Mouse (Mus musculus): ENCODE measurements around the gene Ldlrad1. TPM values are rescaled to one million over a fixed set of nuclear protein-coding genes. Genes with fewer than 3 reads are reported as not detected.

Gene Ldlrad1
- 0.10 TPM in 1 of 2 replicates, not detected in the other for polyA plus RNA-seq (2012; rRNA removed)

GRCm38 (mm10) chr4:107208880-107209279 is at the start of gene Ldlrad1:
TSS of gene Ldlrad1 (plus strand) at chr4:107209180.
- DNase-seq (ENCODE audit: extremely low spot score in 1 of 2, low spot score in 1 of 2) = no peak

DNA sequence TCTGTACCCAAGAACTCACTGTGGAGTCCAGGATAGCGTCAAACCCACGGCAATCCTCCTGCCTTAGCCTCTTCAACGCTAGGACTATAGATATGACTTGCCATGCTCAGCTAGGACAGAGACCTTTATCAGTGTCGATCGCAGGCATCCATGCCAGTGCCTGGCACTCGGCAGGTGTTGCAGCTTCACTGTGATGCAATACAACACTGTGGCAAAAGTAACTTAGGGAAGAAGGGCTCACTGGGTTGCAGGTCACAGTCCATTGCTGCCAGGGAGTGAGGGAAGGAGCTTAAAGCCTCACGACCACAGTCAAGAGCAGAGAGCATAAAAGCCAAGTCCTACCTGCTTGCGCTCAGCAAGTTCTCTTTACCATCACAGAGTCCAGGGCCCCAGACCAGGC is 48.8 kb upstream of the Ldlrad1 start:
- no peak for DNase-seq (ENCODE audit: extremely low spot score in 1 of 2, low spot score in 1 of 2)

DNA sequence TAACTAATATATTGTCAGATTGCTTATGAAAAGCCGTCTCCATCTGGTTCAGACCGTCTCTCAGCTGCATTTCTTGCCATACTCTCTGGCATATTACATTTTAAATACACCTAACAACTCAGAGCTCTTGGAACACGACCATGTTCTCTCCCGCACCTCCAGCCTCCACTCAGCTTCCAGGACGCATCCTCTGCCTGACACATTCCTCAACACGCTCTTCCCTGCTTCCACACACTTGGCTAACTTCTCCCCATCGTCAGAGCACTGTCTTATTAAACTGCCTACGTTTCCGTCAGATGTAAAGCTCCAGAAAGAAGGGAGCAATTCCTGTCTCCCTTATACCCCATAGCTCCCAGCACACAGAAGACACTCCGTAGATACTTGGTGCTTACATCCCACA is 45.6 kb upstream of the Ldlrad1 start:
- peak; percentile 53 to 72 for DNase-seq (ENCODE audit: extremely low spot score in 1 of 2, low spot score in 1 of 2)

DNA sequence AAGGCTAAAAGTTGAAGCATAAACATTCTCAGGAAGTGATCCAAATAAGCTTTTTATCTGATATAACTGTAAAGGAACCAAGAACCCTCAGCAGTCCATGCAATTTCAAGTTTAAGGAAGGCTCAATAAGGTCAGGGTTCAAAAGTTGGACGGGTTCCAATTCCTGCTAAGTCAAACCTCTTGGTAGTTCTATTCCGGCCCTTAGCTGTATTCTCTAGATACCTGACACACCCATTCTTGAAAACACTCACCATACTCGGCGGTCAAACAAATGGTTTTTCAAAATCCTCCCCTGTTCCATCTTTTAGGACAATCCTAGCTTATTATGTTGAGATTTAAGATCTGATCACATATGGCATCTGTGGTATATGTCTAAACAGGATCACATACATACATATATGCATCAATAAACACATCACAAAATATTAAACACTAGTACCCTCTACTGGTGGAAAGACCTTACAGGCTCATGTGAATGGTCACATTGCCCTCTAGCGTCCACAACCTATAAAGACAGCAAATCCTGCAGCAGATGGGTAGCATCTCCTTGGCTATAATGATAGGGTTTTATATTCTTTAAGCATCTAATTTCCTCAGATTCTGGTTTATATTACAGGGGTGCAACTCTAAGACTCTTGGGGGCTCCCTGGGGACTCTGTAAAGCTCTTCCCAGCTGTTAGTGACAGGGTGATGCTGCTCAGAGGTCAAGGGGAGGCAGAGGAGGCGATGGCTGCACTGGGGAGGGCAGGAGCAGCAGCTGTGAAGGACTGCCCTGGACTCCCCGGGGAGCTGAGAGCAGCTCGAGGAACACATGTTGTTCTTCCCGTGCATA is 45.0 kb upstream of the Ldlrad1 start:
- DNase-seq (ENCODE audit: extremely low spot score in 1 of 2, low spot score in 1 of 2) = peak; percentile 45 to 89

GRCm38 (mm10) chr4:107166700-107167099 is 42.3 kb upstream of the Ldlrad1 start:
- no peak for DNase-seq (ENCODE audit: extremely low spot score in 1 of 2, low spot score in 1 of 2)

DNA sequence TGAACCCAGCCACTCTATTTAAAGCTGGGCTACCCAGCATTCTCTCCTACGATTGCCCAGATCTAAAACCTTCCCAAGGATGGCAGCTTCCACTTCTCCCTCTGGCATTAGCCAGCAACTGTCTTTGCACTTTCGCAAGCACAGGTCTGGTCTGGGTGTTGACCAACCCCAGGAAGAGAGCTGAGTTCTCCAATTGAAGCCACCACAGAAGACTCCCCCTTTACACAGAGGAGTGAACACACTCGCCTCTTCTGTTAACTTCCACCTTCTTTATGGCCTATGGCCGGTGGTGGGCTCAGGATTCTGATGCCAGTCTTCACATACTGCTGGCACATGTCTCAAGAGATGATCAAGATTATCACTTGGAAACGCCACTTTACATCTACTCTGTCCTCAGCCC is 41.2 kb upstream of the Ldlrad1 start:
- DNase-seq (ENCODE audit: extremely low spot score in 1 of 2, low spot score in 1 of 2) = no peak

DNA sequence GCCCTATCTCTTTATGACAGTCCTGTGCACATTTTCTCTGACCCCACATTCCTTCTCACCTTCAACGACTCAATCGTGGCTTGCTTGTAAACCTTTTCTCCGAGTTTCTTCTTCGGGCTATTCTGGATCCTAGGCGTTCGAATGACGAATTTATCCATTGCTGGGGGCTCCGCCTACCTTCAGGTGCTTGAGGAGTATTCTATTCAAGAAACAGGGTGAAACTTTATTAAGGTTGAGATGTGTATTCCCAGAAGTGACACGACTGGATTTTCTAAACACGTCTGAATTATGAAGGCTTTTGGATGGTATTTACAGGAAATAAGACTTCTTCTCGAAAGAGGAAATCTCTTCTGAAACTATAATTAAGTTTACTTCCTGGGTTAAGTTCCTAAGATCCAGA is 31.5 kb upstream of the Ldlrad1 start:
- no peak for DNase-seq (ENCODE audit: extremely low spot score in 1 of 2, low spot score in 1 of 2)

- peak; percentile 92 to 94 for DNase-seq (ENCODE audit: extremely low spot score in 1 of 2, low spot score in 1 of 2)
Measured at GRCm38 (mm10) chr4:107178182-107178829, 30.7 kb upstream of the Ldlrad1 start, which contains the start of gene Tmem59. TSS of gene Tmem59 (plus strand) at chr4:107178399.

DNA sequence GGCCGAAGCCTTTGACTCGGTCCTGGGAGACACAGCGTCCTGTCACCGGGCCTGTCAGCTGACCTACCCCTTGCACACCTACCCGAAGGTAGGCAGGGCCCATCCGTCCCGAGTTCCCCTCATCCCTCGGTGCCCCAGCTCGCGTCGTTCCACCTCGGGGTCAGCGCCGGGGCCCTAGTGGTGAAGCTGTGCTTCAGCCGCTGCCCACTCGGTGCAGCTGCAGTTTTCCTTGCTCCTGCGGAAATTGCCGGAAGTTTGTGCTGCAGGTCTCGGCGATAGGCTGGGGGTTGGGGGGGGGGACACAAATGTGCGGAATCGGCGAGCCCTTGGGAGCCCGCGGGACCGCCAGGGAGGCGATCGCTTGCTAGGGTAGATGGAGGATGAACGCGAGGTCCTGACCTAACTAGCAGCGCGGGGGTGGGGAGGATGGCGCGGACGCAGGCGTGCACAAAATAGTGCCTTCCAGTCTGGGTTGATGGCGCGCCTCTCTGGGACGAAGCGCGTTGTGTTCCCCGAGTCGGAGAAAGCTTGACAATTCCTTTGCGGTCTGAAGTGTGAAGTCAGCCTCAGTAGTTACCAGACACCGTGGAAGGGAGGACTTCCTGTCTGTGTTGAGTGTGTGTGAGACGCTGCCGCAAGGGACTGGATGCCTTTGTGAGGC is 30.0 kb upstream of the Ldlrad1 start, which contains the start of gene Tceanc2:
Gene Tceanc2, minus strand, starts transcription at position 287 of the 661 bp plus-strand sequence.
- DNase-seq (ENCODE audit: extremely low spot score in 1 of 2, low spot score in 1 of 2) = peak in 1 of 2 experiments; percentile 53

DNA sequence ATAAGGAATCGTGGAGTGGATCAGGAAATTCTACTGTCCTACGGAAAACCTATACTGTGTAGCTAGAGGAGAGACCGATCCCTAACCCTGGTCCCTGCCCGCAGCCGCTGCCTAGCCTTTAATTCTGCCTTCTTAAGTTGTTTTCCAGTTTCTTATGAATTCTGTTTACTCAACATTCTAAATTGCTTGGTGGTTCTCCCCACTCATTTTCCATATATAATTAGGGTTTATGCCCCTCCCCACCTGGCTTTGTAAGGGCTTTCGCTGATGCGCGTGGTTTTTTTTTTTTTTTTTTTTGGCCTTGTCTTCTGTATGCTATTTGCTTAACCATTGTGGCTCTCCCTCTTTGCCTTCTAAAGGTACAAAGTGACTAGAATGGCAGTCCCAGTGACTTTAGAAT is 29.4 kb upstream of the Ldlrad1 start:
- no peak for DNase-seq (ENCODE audit: extremely low spot score in 1 of 2, low spot score in 1 of 2)

DNA sequence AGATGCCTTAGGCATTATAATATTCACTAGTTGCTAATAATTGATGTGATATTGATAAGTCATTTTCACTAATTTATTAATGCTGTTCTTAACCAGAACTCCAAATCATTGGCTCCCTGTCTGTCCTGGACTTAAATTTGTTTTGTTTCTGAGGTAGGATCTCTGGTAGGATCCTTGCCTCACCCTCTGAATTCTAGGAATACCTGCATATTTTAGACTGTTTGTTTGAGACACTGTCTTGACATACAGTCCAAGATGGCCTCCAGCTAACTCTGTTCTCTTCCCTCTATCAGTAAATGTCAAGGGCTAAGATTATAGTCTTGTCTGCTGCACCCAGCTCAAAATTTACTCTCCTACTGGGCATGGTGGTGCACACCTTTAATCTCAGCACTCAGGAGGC is 28.2 kb upstream of the Ldlrad1 start:
- DNase-seq (ENCODE audit: extremely low spot score in 1 of 2, low spot score in 1 of 2) = no peak

DNA sequence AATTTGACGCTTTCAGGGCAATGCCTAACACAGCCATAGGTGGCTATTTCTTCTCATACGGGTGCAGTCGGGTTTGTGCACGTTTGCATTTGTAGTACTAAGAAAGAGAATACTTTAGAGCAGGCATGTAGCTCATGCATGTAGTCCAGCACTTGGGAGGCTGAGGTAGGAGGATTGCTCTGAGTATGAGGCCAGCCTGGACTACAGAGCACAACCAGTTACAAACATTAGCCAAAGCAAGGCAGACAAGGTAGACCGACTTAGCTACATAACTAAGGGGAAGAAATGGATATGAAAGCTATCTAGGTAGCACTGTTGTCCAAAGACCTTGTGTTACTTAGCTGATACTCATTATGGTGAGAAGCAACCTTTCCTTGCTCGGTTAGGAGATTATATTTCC is 27.1 kb upstream of the Ldlrad1 start:
- DNase-seq (ENCODE audit: extremely low spot score in 1 of 2, low spot score in 1 of 2) = no peak

GRCm38 (mm10) chr4:107182796-107183195 is 26.2 kb upstream of the Ldlrad1 start:
- DNase-seq (ENCODE audit: extremely low spot score in 1 of 2, low spot score in 1 of 2) = no peak

GRCm38 (mm10) chr4:107183203-107183602 is 25.8 kb upstream of the Ldlrad1 start:
- DNase-seq (ENCODE audit: extremely low spot score in 1 of 2, low spot score in 1 of 2) = no peak

- DNase-seq (ENCODE audit: extremely low spot score in 1 of 2, low spot score in 1 of 2) = no peak
Measured at GRCm38 (mm10) chr4:107185703-107186102, 23.3 kb upstream of the Ldlrad1 start.

- DNase-seq (ENCODE audit: extremely low spot score in 1 of 2, low spot score in 1 of 2) = no peak
Measured at GRCm38 (mm10) chr4:107193841-107194240, 15.1 kb upstream of the Ldlrad1 start.

DNA sequence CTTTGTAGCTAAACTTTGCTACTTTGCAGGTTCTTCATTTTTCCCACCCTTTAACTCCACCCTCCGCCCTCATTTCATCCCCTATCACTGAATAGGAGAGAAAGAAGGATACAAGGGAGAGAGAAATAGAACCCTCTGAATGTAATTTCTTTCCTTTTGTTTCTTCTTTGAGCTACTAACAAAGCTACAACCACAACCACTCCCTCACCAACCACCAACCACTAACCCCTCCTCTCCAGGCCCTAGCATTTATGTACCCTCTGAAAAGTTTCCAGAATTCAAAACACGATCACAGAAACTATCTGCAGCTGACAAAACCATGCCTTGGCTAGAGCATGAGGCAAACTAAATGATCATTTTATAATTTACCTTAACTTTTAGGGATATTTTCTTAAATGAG is 12.5 kb upstream of the Ldlrad1 start:
- DNase-seq (ENCODE audit: extremely low spot score in 1 of 2, low spot score in 1 of 2) = no peak

DNA sequence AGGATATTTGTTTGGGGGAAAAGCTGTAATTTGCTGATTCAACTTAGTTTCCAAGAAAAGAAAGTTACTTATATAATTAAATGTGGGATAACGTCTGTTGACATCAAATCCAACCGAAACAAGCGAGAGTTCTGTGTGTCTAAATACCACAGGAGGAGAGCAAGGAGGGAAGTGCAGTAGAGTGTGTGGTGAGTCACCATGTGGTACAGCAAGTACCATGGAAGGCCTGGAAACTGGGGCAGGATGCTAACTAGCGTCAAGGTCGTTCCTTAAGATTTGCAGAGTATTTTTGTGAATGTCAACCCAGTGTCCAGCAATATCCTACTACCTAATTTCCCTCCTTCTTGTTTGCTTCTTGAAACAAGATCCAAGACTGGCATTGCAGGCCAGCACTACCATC is 10.9 kb upstream of the Ldlrad1 start:
- peak in 1 of 2 experiments; percentile 27 for DNase-seq (ENCODE audit: extremely low spot score in 1 of 2, low spot score in 1 of 2)

DNA sequence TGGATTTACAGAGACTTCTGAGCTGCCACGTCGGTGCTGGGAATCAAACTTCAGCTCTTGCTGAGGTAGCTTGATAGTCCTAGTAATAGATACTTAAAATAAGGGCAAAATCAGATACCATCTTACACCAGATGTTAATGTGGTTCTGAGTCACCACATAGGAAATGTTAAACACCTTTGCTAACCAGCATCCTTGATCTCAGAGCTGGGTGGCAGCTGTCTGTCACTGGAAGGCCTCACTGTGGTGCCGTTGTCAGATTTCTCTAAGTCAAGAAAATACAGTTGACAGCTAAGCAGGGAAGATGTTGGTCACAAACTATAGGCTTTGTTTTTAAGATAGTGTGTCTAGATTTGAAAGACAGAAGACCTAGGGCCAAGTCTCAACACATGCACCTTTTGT is 7.2 kb upstream of the Ldlrad1 start:
- DNase-seq (ENCODE audit: extremely low spot score in 1 of 2, low spot score in 1 of 2) = no peak

DNA sequence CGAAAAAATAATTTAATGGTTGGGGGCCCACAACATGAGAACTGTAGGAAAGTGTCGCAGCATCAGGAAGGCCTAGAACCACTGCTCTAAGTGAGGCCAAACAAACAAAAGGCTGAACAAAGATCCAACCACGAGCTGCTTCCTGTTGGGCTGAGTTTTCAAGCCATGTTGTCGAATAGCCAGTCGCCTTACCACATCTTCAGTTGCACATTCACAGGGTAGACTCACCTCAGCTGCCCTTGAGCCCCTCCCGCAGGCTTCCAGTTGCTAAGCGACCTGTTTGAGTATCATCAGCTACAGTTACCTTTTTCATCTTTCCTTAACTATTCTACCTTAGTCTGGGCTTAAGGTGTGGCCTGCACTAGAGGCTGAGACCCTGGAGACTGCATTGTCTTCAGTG is 6.0 kb upstream of the Ldlrad1 start:
- no peak for DNase-seq (ENCODE audit: extremely low spot score in 1 of 2, low spot score in 1 of 2)

DNA sequence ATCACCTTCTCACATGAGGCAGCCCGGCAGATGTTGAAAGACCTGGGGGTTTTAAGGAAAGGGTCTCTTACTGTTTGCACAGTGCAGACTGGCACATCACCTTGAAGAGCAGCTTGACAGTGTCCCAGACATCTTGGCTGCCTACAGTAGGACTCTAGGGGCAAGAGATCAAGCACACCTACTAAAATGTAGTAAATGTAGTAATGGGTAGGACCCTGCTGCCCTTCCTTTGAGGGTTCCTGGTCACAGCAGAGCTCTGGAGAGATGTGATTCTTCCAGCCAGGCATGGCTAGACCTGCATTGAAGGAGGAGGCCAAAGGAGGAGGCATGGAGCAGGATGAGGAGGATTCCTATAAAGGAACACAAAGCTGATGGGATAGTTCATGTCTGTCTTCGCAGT is 2.0 kb upstream of the Ldlrad1 start:
- DNase-seq (ENCODE audit: extremely low spot score in 1 of 2, low spot score in 1 of 2) = no peak

All from frontal cortex, adult 2 months (tissue).